In the genomic region with DNA sequence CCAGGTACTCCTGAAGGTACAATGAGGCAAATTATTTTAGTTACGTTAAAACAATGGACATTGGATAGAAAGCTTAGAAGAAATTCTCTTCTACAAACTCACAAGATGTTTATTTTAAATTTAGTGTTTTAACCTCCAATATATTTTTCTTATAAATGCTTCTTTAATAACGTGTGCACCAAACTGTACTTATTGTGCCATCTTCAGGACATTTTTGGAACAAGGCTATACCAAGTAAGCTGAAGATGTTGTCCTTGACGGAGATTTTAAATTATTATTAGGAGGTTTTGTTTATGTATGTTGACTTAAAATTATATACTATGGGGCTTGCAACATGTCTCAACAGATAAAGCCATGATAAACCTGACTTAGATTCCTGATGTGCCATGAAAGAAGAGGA, we compare ENCODE assay signal across 23 mouse cellular contexts.
DNase-seq lines count a peak whose midpoint lies in the region; ATAC-seq and TF ChIP-seq lines count a peak whose summit lies in the region.
"Had no signal": no experiment of that assay in that cellular context is flagged by ENCODE, and none has a peak within 500 bp of the region (broad histone marks: within the 10 kb centered on the region; RNA-seq: fewer than 3 reads in every experiment).

No protein-coding gene starts in this region.

- DNase-seq in forebrain, embryonic 14.5 days (ENCODE audit: low spot score): peak; percentile 55
- DNase-seq in kidney, postnatal 0 days (ENCODE audit: low spot score): peak; percentile 10
- peak; percentile 74 for DNase-seq in midbrain, embryonic 14.5 days
- DNase-seq in brain, embryonic 18.5 days (ENCODE audit: low read depth, low spot score): peak; percentile 16
- DNase-seq: cerebellum, adult 2 months; cerebellum, postnatal 25 days; gastrocnemius, postnatal 25 days; heart, adult 18-20 months; heart, postnatal 10 days; kidney, adult 9 months; kidney, postnatal 36 days; thymus, postnatal 25 days had no signal

- no peak overlapping the region for H3K4me3 ChIP-seq in forebrain, embryonic 14.5 days (ENCODE audit: low read depth, low read length)
- H3K4me3 ChIP-seq in forebrain, embryonic 13.5 days: no peak overlapping the region
- no peak overlapping the region for H3K4me3 ChIP-seq in kidney, postnatal 0 days (replicated peaks; ENCODE audit: low read depth, low read length)
- H3K4me3 ChIP-seq in kidney, embryonic 15.5 days (replicated peaks): no peak overlapping the region
- no peak overlapping the region for H3K4me3 ChIP-seq in midbrain, embryonic 14.5 days (replicated peaks; ENCODE audit: low read depth, low read length)
- no peak overlapping the region for H3K4me3 ChIP-seq in midbrain, embryonic 13.5 days (replicated peaks)
- H3K4me3 ChIP-seq: embryonic facial prominence, embryonic 12.5 days; erythroblast, embryonic 14.5 days; heart, embryonic 12.5 days; hindbrain, embryonic 12.5 days; midbrain, embryonic 12.5 days had no signal

- H3K9me3 ChIP-seq in forebrain, embryonic 14.5 days (replicated peaks; ENCODE audit: control insufficient read depth, low read length): no peaks in the 10 kb centered on the region
- no peaks in the 10 kb centered on the region for H3K9me3 ChIP-seq in forebrain, embryonic 13.5 days (replicated peaks)
- H3K9me3 ChIP-seq in kidney, postnatal 0 days (replicated peaks; ENCODE audit: low read length): no peaks in the 10 kb centered on the region
- H3K9me3 ChIP-seq in kidney, embryonic 15.5 days (replicated peaks): no peaks in the 10 kb centered on the region
- no peaks in the 10 kb centered on the region for H3K9me3 ChIP-seq in midbrain, embryonic 14.5 days (ENCODE audit: control insufficient read depth, low read length)
- H3K9me3 ChIP-seq in midbrain, embryonic 13.5 days: no peaks in the 10 kb centered on the region
- H3K9me3 ChIP-seq: embryonic facial prominence, embryonic 12.5 days; heart, embryonic 12.5 days; hindbrain, embryonic 12.5 days; midbrain, embryonic 12.5 days had no signal

- no peak overlapping the region for H3K4me2 ChIP-seq in forebrain, embryonic 14.5 days (ENCODE audit: low read length)
- no peak overlapping the region for H3K4me2 ChIP-seq in forebrain, embryonic 13.5 days
- H3K4me2 ChIP-seq in kidney, postnatal 0 days (ENCODE audit: low read length): no peak overlapping the region
- no peak overlapping the region for H3K4me2 ChIP-seq in kidney, embryonic 15.5 days
- no peak overlapping the region for H3K4me2 ChIP-seq in midbrain, embryonic 14.5 days (ENCODE audit: low read length)
- H3K4me2 ChIP-seq in midbrain, embryonic 13.5 days (replicated peaks): no peak overlapping the region
- H3K4me2 ChIP-seq: embryonic facial prominence, embryonic 12.5 days; heart, embryonic 12.5 days; hindbrain, embryonic 12.5 days; midbrain, embryonic 12.5 days had no signal

- no peaks in the 10 kb centered on the region for H3K36me3 ChIP-seq in forebrain, embryonic 14.5 days (ENCODE audit: control insufficient read depth, insufficient read depth, low read length)
- H3K36me3 ChIP-seq in forebrain, embryonic 13.5 days (ENCODE audit: poor library complexity, severe bottlenecking): no peaks in the 10 kb centered on the region
- no peaks in the 10 kb centered on the region for H3K36me3 ChIP-seq in kidney, postnatal 0 days (ENCODE audit: insufficient read depth, low read length)
- no peaks in the 10 kb centered on the region for H3K36me3 ChIP-seq in kidney, embryonic 15.5 days
- H3K36me3 ChIP-seq in midbrain, embryonic 14.5 days (ENCODE audit: control insufficient read depth, insufficient read depth, low read length): no peaks in the 10 kb centered on the region
- no peaks in the 10 kb centered on the region for H3K36me3 ChIP-seq in midbrain, embryonic 13.5 days
- H3K36me3 ChIP-seq: embryonic facial prominence, embryonic 12.5 days; heart, embryonic 12.5 days; hindbrain, embryonic 12.5 days; midbrain, embryonic 12.5 days had no signal

- TF ChIP-seq CTCF in kidney, postnatal 0 days (IDR thresholded peaks at IDR 0.05; ENCODE audit: low read depth): peak; percentile 36; the same call in 1 of the 2 replicates

- no peak overlapping the region for H3K9ac ChIP-seq in forebrain, embryonic 14.5 days (ENCODE audit: low read length)
- H3K9ac ChIP-seq in forebrain, embryonic 13.5 days: no peak overlapping the region
- no peak overlapping the region for H3K9ac ChIP-seq in kidney, postnatal 0 days (ENCODE audit: low read depth, low read length)
- no peak overlapping the region for H3K9ac ChIP-seq in kidney, embryonic 15.5 days
- H3K9ac ChIP-seq in midbrain, embryonic 14.5 days (replicated peaks; ENCODE audit: low read length): no peak overlapping the region
- no peak overlapping the region for H3K9ac ChIP-seq in midbrain, embryonic 13.5 days (replicated peaks)
- H3K9ac ChIP-seq: embryonic facial prominence, embryonic 12.5 days; heart, embryonic 12.5 days; hindbrain, embryonic 12.5 days; midbrain, embryonic 12.5 days had no signal

- no peak for ATAC-seq in forebrain, embryonic 14.5 days
- no peak for ATAC-seq in forebrain, embryonic 13.5 days
- ATAC-seq in kidney, postnatal 0 days (replicated peaks; ENCODE audit: low FRiP score, low read depth): no peak
- ATAC-seq in kidney, embryonic 15.5 days (replicated peaks; ENCODE audit: low FRiP score): no peak
- ATAC-seq in midbrain, embryonic 14.5 days (ENCODE audit: low FRiP score, low TSS enrichment): no peak
- no peak for ATAC-seq in midbrain, embryonic 13.5 days
- no peak for ATAC-seq in monocyte, adult 5-6 weeks (replicated peaks; ENCODE audit: insufficient number of reproducible peaks, low FRiP score, low TSS enrichment, poor library complexity, severe bottlenecking)
- ATAC-seq: CD4-positive, CD25-positive, alpha-beta regulatory T cell, adult 4 months; Patski had no signal

- H3K27me3 ChIP-seq in forebrain, embryonic 14.5 days (replicated peaks; ENCODE audit: control insufficient read depth, insufficient read depth, low read length): no peaks in the 10 kb centered on the region
- H3K27me3 ChIP-seq in forebrain, embryonic 13.5 days: no peaks in the 10 kb centered on the region
- H3K27me3 ChIP-seq in kidney, postnatal 0 days (ENCODE audit: insufficient read depth, low read length): no peaks in the 10 kb centered on the region
- H3K27me3 ChIP-seq in kidney, embryonic 15.5 days: no peaks in the 10 kb centered on the region
- H3K27me3 ChIP-seq in midbrain, embryonic 14.5 days (ENCODE audit: control insufficient read depth, insufficient read depth, low read length): no peaks in the 10 kb centered on the region
- H3K27me3 ChIP-seq in midbrain, embryonic 13.5 days: no peaks in the 10 kb centered on the region
- H3K27me3 ChIP-seq: embryonic facial prominence, embryonic 12.5 days; heart, embryonic 12.5 days; hindbrain, embryonic 12.5 days; midbrain, embryonic 12.5 days had no signal

- H3K4me1 ChIP-seq in forebrain, embryonic 14.5 days (ENCODE audit: control insufficient read depth, insufficient read depth, low read length): no peaks in the 10 kb centered on the region
- no peaks in the 10 kb centered on the region for H3K4me1 ChIP-seq in forebrain, embryonic 13.5 days
- H3K4me1 ChIP-seq in kidney, postnatal 0 days (replicated peaks; ENCODE audit: insufficient read depth, low read length): no peaks in the 10 kb centered on the region
- no peaks in the 10 kb centered on the region for H3K4me1 ChIP-seq in kidney, embryonic 15.5 days
- no peaks in the 10 kb centered on the region for H3K4me1 ChIP-seq in midbrain, embryonic 14.5 days (ENCODE audit: control insufficient read depth, insufficient read depth, low read length)
- no peaks in the 10 kb centered on the region for H3K4me1 ChIP-seq in midbrain, embryonic 13.5 days (replicated peaks)
- H3K4me1 ChIP-seq: embryonic facial prominence, embryonic 12.5 days; heart, embryonic 12.5 days; hindbrain, embryonic 12.5 days; midbrain, embryonic 12.5 days had no signal

- WGBS in forebrain, embryonic 14.5 days: 74% methylated on average over 3 of the region's 3 CpGs
- WGBS in forebrain, embryonic 13.5 days: 72% methylated on average over 3 of the region's 3 CpGs
- WGBS in kidney, postnatal 0 days: 64% methylated on average over 3 of the region's 3 CpGs
- WGBS in kidney, embryonic 15.5 days: 61% methylated on average over 3 of the region's 3 CpGs
- 78% methylated on average over 3 of the region's 3 CpGs for WGBS in midbrain, embryonic 14.5 days
- WGBS in midbrain, embryonic 13.5 days: 81% methylated on average over 3 of the region's 3 CpGs

- no peak overlapping the region for H3K27ac ChIP-seq in forebrain, embryonic 14.5 days (ENCODE audit: low read depth, low read length)
- H3K27ac ChIP-seq in forebrain, embryonic 13.5 days: no peak overlapping the region
- H3K27ac ChIP-seq in kidney, postnatal 0 days: no peak overlapping the region
- H3K27ac ChIP-seq in kidney, embryonic 15.5 days: no peak overlapping the region
- no peak overlapping the region for H3K27ac ChIP-seq in midbrain, embryonic 14.5 days (replicated peaks; ENCODE audit: low read depth, low read length)
- no peak overlapping the region for H3K27ac ChIP-seq in midbrain, embryonic 13.5 days
- H3K27ac ChIP-seq: embryonic facial prominence, embryonic 12.5 days; hindbrain, embryonic 12.5 days; midbrain, embryonic 12.5 days had no signal

Comparison
In these comparisons a context has a peak if more than half of its experiments do, and no peak if none do; other contexts are left out.
1. DNase-seq: peak in every context shown above with its lines; median percentile 74 in midbrain, embryonic 14.5 days; 55 in forebrain, embryonic 14.5 days; 16 in brain, embryonic 18.5 days; 10 in kidney, postnatal 0 days.